Mouse (Mus musculus): ENCODE data around the gene Sox12. TPM values are rescaled to one million over a fixed set of nuclear protein-coding genes. Genes with fewer than 3 reads are reported as not detected.
A peak's percentile ranks its signal among the peaks of the same experiment; 100 is the strongest.
"Not testable (repeated sequence)": the region's sequence is repeated elsewhere in the genome, so short reads cannot be mapped to it uniquely, and the experiment has no call there.

The Sox12 gene
- total and polyA plus RNA-seq, 2 experiments from 2014 or later, result 10.1 to 49.7 TPM

DNA sequence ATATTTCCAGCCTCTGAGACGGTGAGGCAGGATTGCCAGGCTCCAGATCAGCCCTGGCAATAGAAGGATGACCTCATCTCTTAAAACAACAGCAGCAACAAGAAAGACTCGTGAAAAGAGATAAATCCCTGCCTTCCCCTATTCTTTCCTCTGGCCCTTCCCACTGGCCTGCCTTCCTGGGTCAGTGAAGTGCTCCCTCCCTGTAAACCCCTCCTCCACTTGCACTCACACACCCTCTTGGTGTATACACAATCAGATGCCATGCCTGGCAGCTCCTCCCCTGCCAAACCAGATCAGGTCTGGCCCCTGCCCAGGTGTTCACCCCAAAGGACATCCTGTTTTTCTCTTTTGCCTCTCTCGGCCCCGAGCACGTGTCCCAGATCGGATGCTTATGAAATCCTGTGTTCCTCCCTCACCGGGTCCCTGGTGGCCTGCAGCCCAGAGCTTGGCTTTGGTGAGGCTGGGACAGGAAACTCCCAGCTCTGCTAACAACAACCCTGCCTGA, 37.5 kb downstream of the Sox12 start:
- Histone ChIP-seq H3K36me3 (ENCODE audit: insufficient read depth, low read length) (no peaks in the 10 kb centered on the region), H3K4me3 (ENCODE audit: low read length) (no peak overlapping the region), H3K4me1 (ENCODE audit: insufficient read depth, low read length) (no peaks in the 10 kb centered on the region), H3K9ac (replicated peaks; ENCODE audit: low read length) (no peak overlapping the region), H3K27me3 (ENCODE audit: insufficient read depth, low read length) (no peaks in the 10 kb centered on the region), H3K27ac (no peak overlapping the region), H3K4me2 (ENCODE audit: low read depth, low read length) (no peak overlapping the region), H3K9me3 (ENCODE audit: low read length) (no peaks in the 10 kb centered on the region)
- ATAC-seq, result no peak
- WGBS, result 60% methylated on average over 7 of the region's 7 CpGs
- TF ChIP-seq CTCF (IDR thresholded peaks at IDR 0.05; ENCODE audit: low read depth), result no peak
- no peak for DNase-seq (ENCODE audit: low spot score)

DNA sequence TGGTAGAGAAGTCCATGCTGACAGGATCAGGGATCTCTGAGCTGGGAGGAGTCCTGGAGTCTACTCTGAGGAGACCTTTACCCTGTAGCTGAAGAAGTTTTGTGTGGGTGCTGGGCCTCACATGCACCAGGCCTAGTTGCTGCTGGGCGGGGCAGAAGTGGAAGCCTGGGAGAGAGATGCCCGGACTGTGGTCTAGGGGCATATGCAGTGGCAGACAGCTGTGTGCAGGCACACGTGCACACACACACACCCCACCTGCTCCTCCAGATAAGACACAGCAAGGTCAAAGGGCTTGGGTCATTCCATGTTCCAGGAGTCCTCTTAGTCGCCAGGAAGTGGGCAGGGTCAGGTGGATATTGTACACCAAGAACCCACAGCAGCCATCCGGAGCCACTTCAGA, 38.2 kb downstream of the Sox12 start:
- ATAC-seq (no peak), DNase-seq (ENCODE audit: low spot score) (no peak)
- H3K9me3 ChIP-seq (ENCODE audit: low read length), result no peaks in the 10 kb centered on the region
- H3K4me3 ChIP-seq (ENCODE audit: low read length), result no peak overlapping the region
- no peaks in the 10 kb centered on the region for H3K27me3 ChIP-seq (ENCODE audit: insufficient read depth, low read length)
- H3K9ac ChIP-seq (replicated peaks; ENCODE audit: low read length), result no peak overlapping the region
- TF ChIP-seq CTCF (IDR thresholded peaks at IDR 0.05; ENCODE audit: low read depth), result no peak
- no peak overlapping the region for H3K27ac ChIP-seq
- H3K4me1 ChIP-seq (ENCODE audit: insufficient read depth, low read length), result no peaks in the 10 kb centered on the region
- no peaks in the 10 kb centered on the region for H3K36me3 ChIP-seq (ENCODE audit: insufficient read depth, low read length)
- 84% methylated on average over 5 of the region's 5 CpGs for WGBS
- H3K4me2 ChIP-seq (ENCODE audit: low read depth, low read length), result no peak overlapping the region

DNA sequence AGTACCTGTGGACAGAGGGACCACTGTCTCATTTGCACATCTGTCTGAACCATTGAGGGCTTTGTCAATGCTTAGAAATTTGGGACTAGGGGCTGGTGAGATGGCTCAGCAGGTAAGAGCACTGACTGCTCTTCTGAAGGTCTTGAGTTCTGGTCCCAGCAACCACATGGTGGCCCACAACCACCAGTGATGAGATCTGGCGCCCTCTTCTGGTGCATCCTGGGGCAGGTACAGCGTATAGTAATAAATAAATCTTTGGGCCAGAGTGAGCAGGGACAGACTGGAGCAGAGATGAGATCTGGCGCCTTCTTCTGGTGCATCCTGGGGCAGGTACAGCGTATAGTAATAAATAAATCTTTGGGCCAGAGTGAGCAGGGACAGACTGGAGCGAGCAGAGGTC, 38.9 kb downstream of the Sox12 start:
- H3K4me3 ChIP-seq (ENCODE audit: low read length); ATAC-seq; H3K27me3 ChIP-seq (ENCODE audit: insufficient read depth, low read length); H3K27ac ChIP-seq; H3K9me3 ChIP-seq (ENCODE audit: low read length); H3K4me1 ChIP-seq (ENCODE audit: insufficient read depth, low read length); H3K36me3 ChIP-seq (ENCODE audit: insufficient read depth, low read length); DNase-seq (ENCODE audit: low spot score); H3K4me2 ChIP-seq (ENCODE audit: low read depth, low read length); H3K9ac ChIP-seq (replicated peaks; ENCODE audit: low read length): not testable (repeated sequence)
- 75% methylated on average over 5 of the region's 5 CpGs for WGBS
- peak; percentile 31; the same call in 1 of the 2 replicates for TF ChIP-seq CTCF (IDR thresholded peaks at IDR 0.05; ENCODE audit: low read depth)

GRCm38 (mm10) chr2:152357254-152357653, 40.6 kb downstream of the Sox12 start:
- Histone ChIP-seq H3K9me3 (ENCODE audit: low read length) (no peaks in the 10 kb centered on the region), H3K4me1 (ENCODE audit: insufficient read depth, low read length) (no peaks in the 10 kb centered on the region), H3K9ac (replicated peaks; ENCODE audit: low read length) (no peak overlapping the region), H3K36me3 (ENCODE audit: insufficient read depth, low read length) (no peaks in the 10 kb centered on the region), H3K27me3 (ENCODE audit: insufficient read depth, low read length) (no peaks in the 10 kb centered on the region), H3K27ac (no peak overlapping the region), H3K4me3 (ENCODE audit: low read length) (no peak overlapping the region), H3K4me2 (ENCODE audit: low read depth, low read length) (no peak overlapping the region)
- DNase-seq (ENCODE audit: low spot score) (no peak), ATAC-seq (no peak)
- 85% methylated on average over 3 of the region's 3 CpGs for WGBS
- TF ChIP-seq CTCF (IDR thresholded peaks at IDR 0.05; ENCODE audit: low read depth), result no peak

GRCm38 (mm10) chr2:152349842-152350540, 47.9 kb downstream of the Sox12 start:
- ATAC-seq (0 out of 2 replicates have a peak, but pooled peaks have one; percentile 32), DNase-seq (ENCODE audit: low spot score) (peak; percentile 32)
- H3K4me1 ChIP-seq (ENCODE audit: insufficient read depth, low read length), result no peaks in the 10 kb centered on the region
- no peaks in the 10 kb centered on the region for H3K36me3 ChIP-seq (ENCODE audit: insufficient read depth, low read length)
- TF ChIP-seq CTCF (IDR thresholded peaks at IDR 0.05; ENCODE audit: low read depth), result no peak
- H3K9me3 ChIP-seq (ENCODE audit: low read length), result no peaks in the 10 kb centered on the region
- H3K4me3 ChIP-seq (ENCODE audit: low read length), result no peak overlapping the region
- H3K4me2 ChIP-seq (ENCODE audit: low read depth, low read length), result no peak overlapping the region
- H3K27ac ChIP-seq, result no peak overlapping the region
- 87% methylated on average over 8 of the region's 8 CpGs for WGBS
- no peaks in the 10 kb centered on the region for H3K27me3 ChIP-seq (ENCODE audit: insufficient read depth, low read length)
- no peak overlapping the region for H3K9ac ChIP-seq (replicated peaks; ENCODE audit: low read length)

DNA sequence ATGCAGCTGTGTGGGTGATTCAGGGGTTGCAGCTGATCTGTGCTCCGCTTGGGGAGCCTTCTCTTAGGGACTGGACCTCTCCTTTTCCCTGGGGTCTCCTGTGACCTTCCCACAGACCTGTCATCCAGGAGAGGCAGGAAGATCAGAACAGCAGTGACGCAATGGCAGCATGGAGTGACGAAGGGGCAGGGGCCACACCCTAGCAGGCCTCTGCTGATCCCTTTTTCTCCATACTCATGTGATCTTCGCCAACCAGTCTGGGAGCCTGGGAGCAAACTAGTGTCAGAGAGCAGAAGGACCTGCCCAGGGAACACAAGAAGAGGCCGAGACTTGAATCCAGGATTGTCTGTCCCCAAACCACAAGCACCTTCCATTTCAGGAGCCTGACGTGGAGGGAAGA, 48.7 kb downstream of the Sox12 start:
- Histone ChIP-seq H3K36me3 (ENCODE audit: insufficient read depth, low read length) (no peaks in the 10 kb centered on the region), H3K27ac (no peak overlapping the region), H3K9me3 (ENCODE audit: low read length) (no peaks in the 10 kb centered on the region), H3K4me2 (ENCODE audit: low read depth, low read length) (no peak overlapping the region), H3K4me3 (ENCODE audit: low read length) (no peak overlapping the region), H3K4me1 (ENCODE audit: insufficient read depth, low read length) (peaks cover 3% of the 10 kb centered on the region; the same call in 1 of the 2 replicates), H3K9ac (replicated peaks; ENCODE audit: low read length) (no peak overlapping the region), H3K27me3 (ENCODE audit: insufficient read depth, low read length) (no peaks in the 10 kb centered on the region)
- no peak for TF ChIP-seq CTCF (IDR thresholded peaks at IDR 0.05; ENCODE audit: low read depth)
- DNase-seq (ENCODE audit: low spot score), result no peak
- WGBS, result 93% methylated on average over 6 of the region's 6 CpGs
- no peak for ATAC-seq

DNA sequence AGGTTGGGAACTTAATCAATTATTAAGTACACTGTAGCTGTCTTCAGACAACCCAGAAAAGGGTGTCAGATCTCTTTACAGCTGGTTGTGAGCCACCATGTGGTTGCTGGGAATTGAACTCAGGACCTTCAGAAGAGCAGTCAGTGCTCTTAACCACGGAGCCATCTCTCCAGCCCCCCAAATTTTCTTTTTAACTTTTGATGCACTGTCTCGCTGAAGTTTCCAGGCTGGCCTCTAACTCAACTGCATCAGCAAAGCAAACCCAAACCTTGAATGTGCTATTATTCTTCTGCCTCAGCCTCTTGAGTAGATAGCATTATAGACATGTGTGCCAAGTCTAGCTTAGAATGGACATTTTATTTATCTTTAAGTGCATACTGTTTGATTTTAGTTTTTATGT, 50.1 kb downstream of the Sox12 start:
- 78% methylated on average over 2 of the region's 2 CpGs for WGBS
- Histone ChIP-seq H3K9me3 (ENCODE audit: low read length) (no peaks in the 10 kb centered on the region), H3K9ac (replicated peaks; ENCODE audit: low read length) (no peak overlapping the region), H3K4me1 (ENCODE audit: insufficient read depth, low read length) (peaks cover 4% of the 10 kb centered on the region; the same call in 1 of the 2 replicates), H3K4me2 (ENCODE audit: low read depth, low read length) (no peak overlapping the region), H3K36me3 (ENCODE audit: insufficient read depth, low read length) (no peaks in the 10 kb centered on the region), H3K4me3 (ENCODE audit: low read length) (no peak overlapping the region), H3K27me3 (ENCODE audit: insufficient read depth, low read length) (no peaks in the 10 kb centered on the region), H3K27ac (no peak overlapping the region)
- DNase-seq (ENCODE audit: low spot score), result no peak
- no peak for TF ChIP-seq CTCF (IDR thresholded peaks at IDR 0.05; ENCODE audit: low read depth)
- ATAC-seq, result no peak
